Mouse (Mus musculus) retina, postnatal 1 day (tissue): ENCODE results near the gene Lpin1.

ENCODE experiments used
- DNase-seq: peaks from one replicate; pipeline ENCODE4 v3.0.0-alpha.2; 2012

Gene Lpin1

GRCm38 (mm10) chr12:16526134-16526533 lies 84.6 kb downstream of the Lpin1 start:
- no peak for DNase-seq

GRCm38 (mm10) chr12:16515183-16515582 lies 95.6 kb downstream of the Lpin1 start:
- no peak for DNase-seq

- no peak for DNase-seq
Measured at GRCm38 (mm10) chr12:16512991-16513390, 97.8 kb downstream of the Lpin1 start.

- peak; percentile 85 for DNase-seq
Measured at GRCm38 (mm10) chr12:16509122-16509752, 101.5 kb downstream of the Lpin1 start.

- DNase-seq: peak; percentile 75
Measured at GRCm38 (mm10) chr12:16506796-16507790, 103.7 kb downstream of the Lpin1 start.

- DNase-seq: no peak
Measured at GRCm38 (mm10) chr12:16504244-16504643, 106.5 kb downstream of the Lpin1 start.

GRCm38 (mm10) chr12:16497960-16498359 lies 112.8 kb downstream of the Lpin1 start:
- DNase-seq: peak; percentile 41

GRCm38 (mm10) chr12:16492713-16493112 lies 118.1 kb downstream of the Lpin1 start:
- peak; percentile 32 for DNase-seq

GRCm38 (mm10) chr12:16488899-16489298 lies 121.9 kb downstream of the Lpin1 start:
- DNase-seq: no peak

- DNase-seq: no peak
Measured at GRCm38 (mm10) chr12:16487453-16487852, 123.3 kb downstream of the Lpin1 start.
